Mouse (Mus musculus): Measurements from ENCODE around the gene Traf6. TPM values are rescaled to one million over a fixed set of nuclear protein-coding genes. Genes with fewer than 3 reads are reported as not detected.

Traf6 gene
- total and polyA plus RNA-seq, 3 experiments = 10.5 to 16.8 (median 14.0) TPM

DNA sequence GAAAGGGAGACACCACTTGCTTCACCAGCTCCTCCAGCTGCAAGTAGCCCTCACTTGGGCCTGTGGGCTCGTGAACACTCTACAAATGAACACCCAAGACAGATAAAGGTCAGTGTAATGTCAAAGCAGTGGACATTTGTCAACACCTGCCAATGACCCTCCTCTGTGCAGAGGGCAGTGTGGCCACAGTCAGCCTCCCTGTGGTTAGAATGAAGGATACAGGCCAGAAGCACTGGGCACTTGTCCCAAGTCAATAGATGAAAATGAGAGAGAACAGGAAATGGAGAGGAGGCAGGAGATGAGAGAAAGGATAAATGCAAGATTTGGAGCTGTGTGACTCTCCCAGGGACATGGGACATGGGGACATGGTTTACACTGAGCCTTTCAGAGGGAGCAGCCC lies 51.2 kb downstream of the Traf6 start:
- dilution Hi-C loops (cut with MboI; ENCODE audit: extremely low pct_ligation_motif_present, extremely low pct_unique_long_range_greater_than_20kb, low sequenced_read_pairs) = no loop called here
- DNase-seq (ENCODE audit: extremely low read depth) = no peak
- TF ChIP-seq GABPA (IDR thresholded peaks at IDR 0.05; ENCODE audit: insufficient replicate concordance, low read depth, low read length) (no peak), SMC3 (IDR thresholded peaks at IDR 0.05; ENCODE audit: low read depth, low read length) (no peak), MAZ (IDR thresholded peaks at IDR 0.05; ENCODE audit: low read depth, low read length) (no peak)
- no peak overlapping the region for H3K4me2 ChIP-seq (ENCODE audit: insufficient read depth, low read depth, poor library complexity, severe bottlenecking)
- H3K4me1 ChIP-seq (ENCODE audit: control insufficient read depth in 1 of 2, insufficient read depth in 2 of 2) = peaks cover 9 to 28% of the 10 kb centered on the region in 2 experiments
- peaks cover 6% of the 10 kb centered on the region for H3K27me3 ChIP-seq (replicated peaks)
- H3K4me3 ChIP-seq (replicated peaks in 1 of 3; ENCODE audit: low read depth in 2 of 3, low read length in 2 of 3, poor library complexity in 1 of 3) = no peak overlapping the region
- no peak overlapping the region for H3K9ac ChIP-seq (ENCODE audit: insufficient read depth, low read depth)
- H3K9me3 ChIP-seq (replicated peaks; ENCODE audit: low read length) = no peaks in the 10 kb centered on the region
- in situ Hi-C loops (cut with MboI; ENCODE audit: low pct_ligation_motif_present, low pct_unique_long_range_greater_than_20kb, low sequenced_read_pairs) = no loop called here
- H3K36me3 ChIP-seq (replicated peaks in 1 of 2; ENCODE audit: control insufficient read depth in 1 of 2, insufficient read depth in 1 of 2, low read length in 1 of 2) = no peaks in the 10 kb centered on the region
- no peaks in the 10 kb centered on the region for H3K79me2 ChIP-seq (replicated peaks; ENCODE audit: control insufficient read depth, extremely low read depth, insufficient read depth, poor library complexity, severe bottlenecking)
- no peak overlapping the region for H3K27ac ChIP-seq (ENCODE audit: insufficient read depth, low read depth)

DNA sequence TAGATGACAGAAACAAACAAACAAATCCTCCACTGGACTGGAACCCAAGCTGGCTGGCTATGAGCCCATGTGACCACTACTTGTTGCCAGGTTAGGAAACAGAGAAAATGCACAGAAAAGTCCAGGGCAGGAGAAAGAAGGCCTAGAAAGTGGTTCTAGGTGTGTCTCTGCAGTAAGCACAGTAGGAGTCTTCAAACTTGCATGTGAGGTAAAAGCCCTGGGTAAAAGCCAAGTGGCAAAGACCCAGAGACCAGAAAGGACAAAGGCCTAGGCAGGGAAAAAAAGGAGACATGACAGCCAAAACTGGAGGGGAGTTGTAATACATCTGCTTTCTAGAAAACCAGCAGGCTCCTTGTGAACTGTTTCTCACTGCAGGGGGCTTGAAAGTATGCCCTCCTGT lies 52.7 kb downstream of the Traf6 start:
- Histone ChIP-seq H3K36me3 (replicated peaks in 1 of 2; ENCODE audit: control insufficient read depth in 1 of 2, insufficient read depth in 1 of 2, low read length in 1 of 2) (no peaks in the 10 kb centered on the region), H3K9ac (ENCODE audit: insufficient read depth, low read depth) (no peak overlapping the region), H3K27ac (ENCODE audit: insufficient read depth, low read depth) (no peak overlapping the region), H3K9me3 (replicated peaks; ENCODE audit: low read length) (no peaks in the 10 kb centered on the region), H3K4me1 (ENCODE audit: control insufficient read depth in 1 of 2, insufficient read depth in 2 of 2) (peaks cover 9 to 28% of the 10 kb centered on the region in 2 experiments), H3K4me2 (ENCODE audit: insufficient read depth, low read depth, poor library complexity, severe bottlenecking) (no peak overlapping the region), H3K27me3 (replicated peaks) (peaks cover 6% of the 10 kb centered on the region), H3K4me3 (replicated peaks in 1 of 3; ENCODE audit: low read depth in 2 of 3, low read length in 2 of 3, poor library complexity in 1 of 3) (no peak overlapping the region), H3K79me2 (replicated peaks; ENCODE audit: control insufficient read depth, extremely low read depth, insufficient read depth, poor library complexity, severe bottlenecking) (no peaks in the 10 kb centered on the region)
- dilution Hi-C loops (cut with MboI; ENCODE audit: extremely low pct_ligation_motif_present, extremely low pct_unique_long_range_greater_than_20kb, low sequenced_read_pairs) (no loop called here), in situ Hi-C loops (cut with MboI; ENCODE audit: low pct_ligation_motif_present, low pct_unique_long_range_greater_than_20kb, low sequenced_read_pairs) (no loop called here)
- TF ChIP-seq MAZ (IDR thresholded peaks at IDR 0.05; ENCODE audit: low read depth, low read length) = no peak
- DNase-seq (ENCODE audit: extremely low read depth) = no peak

DNA sequence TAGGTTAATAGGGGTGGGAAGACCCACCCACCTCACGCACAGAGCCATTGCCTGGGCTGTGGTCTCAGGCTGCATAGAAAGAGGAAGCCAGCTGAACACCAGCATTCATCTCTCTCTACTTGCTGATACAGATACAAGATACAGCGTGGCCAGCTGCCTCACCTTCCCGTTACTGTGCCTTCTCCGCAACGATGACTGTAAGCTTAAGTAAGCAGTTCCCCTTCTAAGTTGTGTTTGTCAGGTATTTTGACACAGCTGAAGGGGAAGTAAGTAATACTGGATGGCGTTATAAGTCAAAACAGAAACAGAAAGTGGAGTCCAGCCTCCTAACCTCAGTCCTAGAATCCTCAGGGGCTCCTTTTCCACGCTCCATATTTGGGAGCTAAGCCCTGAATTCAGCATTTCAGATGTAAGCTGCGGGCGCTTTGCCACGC lies 54.6 kb downstream of the Traf6 start:
- dilution Hi-C loops (cut with MboI; ENCODE audit: extremely low pct_ligation_motif_present, extremely low pct_unique_long_range_greater_than_20kb, low sequenced_read_pairs) = no loop called here
- Histone ChIP-seq H3K4me3 (replicated peaks in 1 of 3; ENCODE audit: low read depth in 2 of 3, low read length in 2 of 3, poor library complexity in 1 of 3) (peak overlapping the region; percentile 15 to 37 (median 21)), H3K79me2 (replicated peaks; ENCODE audit: control insufficient read depth, extremely low read depth, insufficient read depth, poor library complexity, severe bottlenecking) (no peaks in the 10 kb centered on the region), H3K27ac (ENCODE audit: insufficient read depth, low read depth) (no peak overlapping the region), H3K4me1 (ENCODE audit: control insufficient read depth in 1 of 2, insufficient read depth in 2 of 2) (peaks cover 9 to 28% of the 10 kb centered on the region in 2 experiments), H3K27me3 (replicated peaks) (peaks cover 5% of the 10 kb centered on the region), H3K4me2 (ENCODE audit: insufficient read depth, low read depth, poor library complexity, severe bottlenecking) (peak overlapping the region; percentile 87), H3K9me3 (replicated peaks; ENCODE audit: low read length) (no peaks in the 10 kb centered on the region), H3K36me3 (replicated peaks in 1 of 2; ENCODE audit: control insufficient read depth in 1 of 2, insufficient read depth in 1 of 2, low read length in 1 of 2) (no peaks in the 10 kb centered on the region), H3K9ac (ENCODE audit: insufficient read depth, low read depth) (no peak overlapping the region; the same call in 1 of the 2 replicates)
- peak; percentile 84 for DNase-seq (ENCODE audit: extremely low read depth)
- TF ChIP-seq GABPA (IDR thresholded peaks at IDR 0.05; ENCODE audit: insufficient replicate concordance, low read depth, low read length) = no peak
- TF ChIP-seq SIN3A (IDR thresholded peaks at IDR 0.05; ENCODE audit: low read length) = no peak; the same call in 1 of the 2 replicates
- no peak for TF ChIP-seq SMC3 (IDR thresholded peaks at IDR 0.05; ENCODE audit: low read depth, low read length)
- TF ChIP-seq MAZ (IDR thresholded peaks at IDR 0.05; ENCODE audit: low read depth, low read length) = no peak
- TF ChIP-seq MAFK (IDR thresholded peaks at IDR 0.05; ENCODE audit: insufficient replicate concordance, low read length) = peak; percentile 48; the same call in 1 of the 2 replicates
- TF ChIP-seq UBTF (IDR thresholded peaks at IDR 0.05; ENCODE audit: low read depth, low read length) = no peak
- no peak for TF ChIP-seq ZNF384 (IDR thresholded peaks at IDR 0.05; ENCODE audit: low read depth, low read length)
- no peak for TF ChIP-seq USF2 (conservative IDR thresholded peaks at IDR 0.05; ENCODE audit: low read depth, low read length)
- TF ChIP-seq NRF1 (IDR thresholded peaks at IDR 0.05; ENCODE audit: low read depth, low read length) = no peak
- TF ChIP-seq IRF4 (IDR thresholded peaks at IDR 0.05; ENCODE audit: low read depth, low read length) = peak; percentile 74; the same call in 1 of the 2 replicates
- TF ChIP-seq POLR2AphosphoS2 (IDR thresholded peaks at IDR 0.05; ENCODE audit: low read depth, low read length) = no peak
- no peak for TF ChIP-seq E2F4 (IDR thresholded peaks at IDR 0.05; ENCODE audit: insufficient replicate concordance, low read depth, low read length)
- peak; percentile 81 for TF ChIP-seq ETS1 (conservative IDR thresholded peaks at IDR 0.05; ENCODE audit: low read depth, low read length)
- no peak for TF ChIP-seq HCFC1 (IDR thresholded peaks at IDR 0.05; ENCODE audit: low read depth, low read length)
- no peak for TF ChIP-seq ELF1 (IDR thresholded peaks at IDR 0.05; ENCODE audit: low read depth, low read length)
- TF ChIP-seq ZKSCAN1 (IDR thresholded peaks at IDR 0.05; ENCODE audit: borderline replicate concordance, low read depth, low read length) = no peak
- no peak for TF ChIP-seq USF1 (IDR thresholded peaks at IDR 0.05; ENCODE audit: low read depth, low read length)
- TF ChIP-seq CHD1 (IDR thresholded peaks at IDR 0.05; ENCODE audit: low read depth, low read length) = no peak
- 0 out of 2 replicates have a peak, but pooled peaks have one; percentile 20 for TF ChIP-seq RCOR1 (conservative IDR thresholded peaks at IDR 0.05; ENCODE audit: low read depth, low read length)
- no peak for TF ChIP-seq PAX5 (IDR thresholded peaks at IDR 0.05; ENCODE audit: low read length)
- no peak for TF ChIP-seq KAT2A (IDR thresholded peaks at IDR 0.05; ENCODE audit: insufficient replicate concordance, low read length)
- no peak for TF ChIP-seq POLR2A (IDR thresholded peaks at IDR 0.05; ENCODE audit: low read depth, low read length)
- 0 out of 2 replicates have a peak, but pooled peaks have one; percentile 13 for TF ChIP-seq JUND (conservative IDR thresholded peaks at IDR 0.05; ENCODE audit: low read depth, low read length)
- peak; percentile 66; the same call in 1 of the 2 replicates for TF ChIP-seq EP300 (IDR thresholded peaks at IDR 0.05; ENCODE audit: low read length)
- in situ Hi-C loops (cut with MboI; ENCODE audit: low pct_ligation_motif_present, low pct_unique_long_range_greater_than_20kb, low sequenced_read_pairs) = no loop called here
